Mouse (Mus musculus) mouse embryonic stem cell (cell line): ENCODE results near the gene Sorcs1.

Experiments
- in situ Hi-C, 2 experiments: fragments of 300-500 bp; cut with MboI; formaldehyde crosslinking; loops; 1 replicate in 1 of 2; 3 replicates in 1 of 2; pipeline ENCODE4 v1.14.3; 2019 to 2020; ENCODE audit warnings: low sequenced_read_pairs in 2 of 2, low pct_unique_long_range_greater_than_20kb in 1 of 2, mixed read lengths in 1 of 2; ENCODE audit not compliant: unreplicated experiment in 1 of 2

Sorcs1 gene

GRCm38 (mm10) chr19:50464811-50465210 is 213.6 kb downstream of the Sorcs1 start:
- in situ Hi-C loops, result no loop called here

- in situ Hi-C loops, result no loop called here
Measured at GRCm38 (mm10) chr19:50458581-50458980, 219.9 kb downstream of the Sorcs1 start.

- in situ Hi-C loops, result no loop called here
Measured at GRCm38 (mm10) chr19:50457275-50457892, 221.1 kb downstream of the Sorcs1 start.

GRCm38 (mm10) chr19:50441099-50441498 is 237.3 kb downstream of the Sorcs1 start:
- in situ Hi-C loops, result no loop called here

GRCm38 (mm10) chr19:50440246-50440910 is 238.1 kb downstream of the Sorcs1 start:
- in situ Hi-C loops, result no loop called here

- in situ Hi-C loops, result no loop called here
Measured at GRCm38 (mm10) chr19:50439464-50439881, 239.0 kb downstream of the Sorcs1 start.

GRCm38 (mm10) chr19:50422928-50423327 is 255.5 kb downstream of the Sorcs1 start:
- in situ Hi-C loops, result no loop called here

- in situ Hi-C loops, result no loop called here
Measured at GRCm38 (mm10) chr19:50418962-50419720, 259.3 kb downstream of the Sorcs1 start.

GRCm38 (mm10) chr19:50410561-50410960 is 267.9 kb downstream of the Sorcs1 start:
- in situ Hi-C loops, result no loop called here

GRCm38 (mm10) chr19:50398341-50398740 is 280.1 kb downstream of the Sorcs1 start:
- in situ Hi-C loops, result no loop called here

GRCm38 (mm10) chr19:50395731-50396130 is 282.7 kb downstream of the Sorcs1 start:
- in situ Hi-C loops, result no loop called here

GRCm38 (mm10) chr19:50394101-50394500 is 284.3 kb downstream of the Sorcs1 start:
- in situ Hi-C loops, result no loop called here

- in situ Hi-C loops, result no loop called here
Measured at GRCm38 (mm10) chr19:50389925-50390552, 288.4 kb downstream of the Sorcs1 start.

GRCm38 (mm10) chr19:50378901-50379300 is 299.5 kb downstream of the Sorcs1 start:
- in situ Hi-C loops, result no loop called here

GRCm38 (mm10) chr19:50374751-50375150 is 303.7 kb downstream of the Sorcs1 start:
- in situ Hi-C loops, result no loop called here

GRCm38 (mm10) chr19:50366446-50366845 is 312.0 kb downstream of the Sorcs1 start:
- in situ Hi-C loops, result no loop called here

GRCm38 (mm10) chr19:50362655-50363500 is 315.6 kb downstream of the Sorcs1 start:
- in situ Hi-C loops, result no loop called here

- in situ Hi-C loops, result no loop called here
Measured at GRCm38 (mm10) chr19:50358561-50358960, 319.9 kb downstream of the Sorcs1 start.
